Mouse (Mus musculus) bone marrow, adult 2 months (tissue): Measurements from ENCODE around the gene Reg3g. TPM values are rescaled to one million over a fixed set of nuclear protein-coding genes. Genes with fewer than 3 reads are reported as not detected.

Source experiments
- H3K27ac ChIP-seq: fragments of 200-500 bp; 2 replicates; pipeline ENCODE4 v1.5.1; 2012; ENCODE audit warnings: low read depth, mild to moderate bottlenecking, control low read depth, inconsistent platforms, low read length; ENCODE audit not compliant: control insufficient read depth, poor library complexity, insufficient read depth
- H3K4me1 ChIP-seq: fragments of 200-500 bp; 2 replicates; pipeline ENCODE4 v1.6.1; 2011; ENCODE audit warnings: low read length; ENCODE audit not compliant: control insufficient read depth, insufficient read depth
- H3K4me3 ChIP-seq: fragments of 200-500 bp; replicated peaks from 2 replicates; pipeline ENCODE3; 2011; ENCODE audit warnings: mild to moderate bottlenecking, low read depth, low read length, control low read depth; ENCODE audit not compliant: control insufficient read depth
- CTCF ChIP-seq: fragments of 200-500 bp; IDR thresholded peaks from 2 replicates; pipeline ENCODE4 v1.5.1; 2011; ENCODE audit warnings: low read length, control low read depth; ENCODE audit not compliant: control insufficient read depth, insufficient read depth
- POLR2A ChIP-seq: fragments of 200-500 bp; IDR thresholded peaks from 2 replicates; pipeline ENCODE4 v1.6.1; 2011; ENCODE audit warnings: low read depth, mild to moderate bottlenecking, control low read depth, low read length, borderline replicate concordance; ENCODE audit not compliant: control insufficient read depth
- WGBS: fragments of 180-500 bp; shearing (Covaris S2); methylation state at CpG from one replicate; pipeline ENCODE4 v1.1.7; 2018; 5-methylcytosine and 5-hydroxymethylcytosine counted together
- polyA plus RNA-seq: library from polyadenylated mRNA; stranded (reverse); fragments of >200 nt; gene quantifications from 2 replicates; pipeline ENCODE4 v1.2.4, GENCODE M21; 2011; ENCODE audit warnings: low replicate concordance; ENCODE audit not compliant: missing spikeins, insufficient read depth, insufficient read length

Reg3g gene
- polyA plus RNA-seq: not detected in 2 replicates

GRCm38 (mm10) chr6:78468772-78469171, at the start of gene Reg3g:
Gene Reg3g, minus strand, starts transcription at chr6:78468872.
- 67% methylated on average over 2 of the region's 2 CpGs for WGBS
- Histone ChIP-seq H3K4me1 (no peaks in the 10 kb centered on the region), H3K4me3 (no peak within 1 kb of the TSS), H3K27ac (no peak within 1 kb of the TSS)
- no peak for TF ChIP-seq CTCF
- TF ChIP-seq POLR2A: no peak

GRCm38 (mm10) chr6:78515777-78516446, 47.2 kb upstream of the Reg3g start:
- no peak overlapping the region for H3K27ac ChIP-seq
- WGBS: 45% methylated on average over 3 of the region's 3 CpGs
- TF ChIP-seq POLR2A (no peak), CTCF (no peak)
- H3K4me1 ChIP-seq: no peaks in the 10 kb centered on the region
- no peak overlapping the region for H3K4me3 ChIP-seq

- 3% methylated on average over 3 of the region's 3 CpGs for WGBS
- Histone ChIP-seq H3K27ac (no peak overlapping the region), H3K4me1 (no peaks in the 10 kb centered on the region), H3K4me3 (no peak overlapping the region)
- TF ChIP-seq CTCF: no peak
- TF ChIP-seq POLR2A: no peak
Measured at GRCm38 (mm10) chr6:78512833-78513232, 44.2 kb upstream of the Reg3g start.

- Histone ChIP-seq H3K4me3 (no peak overlapping the region), H3K27ac (no peak overlapping the region), H3K4me1 (no peaks in the 10 kb centered on the region)
- TF ChIP-seq POLR2A: no peak
- no peak for TF ChIP-seq CTCF
- WGBS: 50% methylated on average over 3 of the region's 3 CpGs
Measured at GRCm38 (mm10) chr6:78510173-78510900, 41.7 kb upstream of the Reg3g start.

GRCm38 (mm10) chr6:78505745-78506144, 37.1 kb upstream of the Reg3g start:
- no peak overlapping the region for H3K27ac ChIP-seq
- no peak overlapping the region for H3K4me3 ChIP-seq
- H3K4me1 ChIP-seq: no peaks in the 10 kb centered on the region
- TF ChIP-seq POLR2A (no peak), CTCF (no peak)
- WGBS: 61% methylated on average over 3 of the region's 3 CpGs

GRCm38 (mm10) chr6:78494633-78495032, 26.0 kb upstream of the Reg3g start:
- Histone ChIP-seq H3K27ac (no peak overlapping the region), H3K4me1 (no peaks in the 10 kb centered on the region), H3K4me3 (no peak overlapping the region)
- TF ChIP-seq CTCF: no peak
- no peak for TF ChIP-seq POLR2A
- WGBS: 68% methylated on average over 3 of the region's 3 CpGs

- TF ChIP-seq POLR2A: no peak
- no peak for TF ChIP-seq CTCF
- WGBS: 55% methylated on average over 3 of the region's 3 CpGs
- H3K27ac ChIP-seq: no peak overlapping the region
- no peaks in the 10 kb centered on the region for H3K4me1 ChIP-seq
- H3K4me3 ChIP-seq: no peak overlapping the region
Measured at GRCm38 (mm10) chr6:78469287-78469686, 615 bp upstream of the Reg3g start.

GRCm38 (mm10) chr6:78463266-78463665, 5.4 kb downstream of the Reg3g start:
- Histone ChIP-seq H3K4me1 (no peaks in the 10 kb centered on the region), H3K27ac (no peak overlapping the region), H3K4me3 (no peak overlapping the region)
- WGBS: 65% methylated on average over 2 of the region's 2 CpGs
- TF ChIP-seq POLR2A (no peak), CTCF (no peak)
